Mouse (Mus musculus): ENCODE measurements at regions not wholly inside any gene's neighbourhood (a gene's known extent, or its start where the extent isn't known, plus 50 kb on each side); places are given as distances from the start of the nearest gene placed in this dataset.
A peak's percentile ranks its signal among the peaks of the same experiment; 100 is the strongest.

DNA sequence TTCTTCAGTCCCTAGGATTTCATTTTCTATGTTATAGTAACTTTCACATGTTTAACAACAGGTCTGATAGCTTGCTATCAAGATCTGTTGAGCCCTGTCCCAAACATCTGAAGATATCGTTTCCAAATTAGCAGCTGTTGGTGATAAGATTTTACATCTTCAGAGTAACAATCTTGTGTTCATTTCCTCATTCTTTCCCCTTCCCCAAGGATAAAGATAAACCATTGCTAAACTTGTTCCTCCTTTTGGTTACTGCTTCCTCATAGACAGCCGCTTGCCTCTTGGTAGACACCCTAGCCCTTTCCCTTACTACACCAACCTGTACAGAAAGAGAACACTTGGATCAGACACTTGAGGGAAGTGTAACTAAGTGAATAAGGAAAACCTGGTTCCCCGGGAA lies 58.6 kb downstream of the Kcnrg start:
- Histone ChIP-seq H3K4me2 (ENCODE audit: low read depth, severe bottlenecking) (no peak overlapping the region), H3K4me3 (ENCODE audit: low read depth, low read length) (no peak overlapping the region), H3K4me1 (ENCODE audit: control insufficient read depth, insufficient read depth, low read length) (no peaks in the 10 kb centered on the region), H3K9me3 (ENCODE audit: control insufficient read depth, low read length) (no peaks in the 10 kb centered on the region), H3K9ac (ENCODE audit: low read length) (no peak overlapping the region), H3K36me3 (ENCODE audit: control insufficient read depth, insufficient read depth, low read length) (no peaks in the 10 kb centered on the region), H3K27ac (replicated peaks; ENCODE audit: low read depth, low read length) (no peak overlapping the region), H3K27me3 (ENCODE audit: control insufficient read depth, insufficient read depth, low read length) (no peaks in the 10 kb centered on the region)
- DNase-seq (ENCODE audit: low spot score) (no peak), ATAC-seq (ENCODE audit: insufficient number of reproducible peaks, low FRiP score, low TSS enrichment, low read depth) (no peak)
- 90% methylated on average over 3 of the region's 3 CpGs for WGBS

- H3K9me3 ChIP-seq (ENCODE audit: control insufficient read depth, low read length): no peaks in the 10 kb centered on the region
- peaks cover 2% of the 10 kb centered on the region; the same call in 1 of the 2 replicates for H3K36me3 ChIP-seq (ENCODE audit: control insufficient read depth, insufficient read depth, low read length)
- WGBS: 80% methylated on average over 2 of the region's 2 CpGs
- H3K4me2 ChIP-seq (ENCODE audit: low read depth, severe bottlenecking): no peak overlapping the region
- H3K9ac ChIP-seq (ENCODE audit: low read length): no peak overlapping the region
- H3K27me3 ChIP-seq (ENCODE audit: control insufficient read depth, insufficient read depth, low read length): no peaks in the 10 kb centered on the region
- ATAC-seq (ENCODE audit: insufficient number of reproducible peaks, low FRiP score, low TSS enrichment, low read depth) (no peak), DNase-seq (ENCODE audit: low spot score) (no peak)
- no peaks in the 10 kb centered on the region for H3K4me1 ChIP-seq (ENCODE audit: control insufficient read depth, insufficient read depth, low read length)
- no peak overlapping the region for H3K4me3 ChIP-seq (ENCODE audit: low read depth, low read length)
- H3K27ac ChIP-seq (replicated peaks; ENCODE audit: low read depth, low read length): no peak overlapping the region
Observed at GRCm38 (mm10) chr14:61673184-61673583, 65.9 kb downstream of the Kcnrg start.

- Histone ChIP-seq H3K36me3 (ENCODE audit: control insufficient read depth, insufficient read depth, low read length) (peaks cover 2% of the 10 kb centered on the region; the same call in 1 of the 2 replicates), H3K4me3 (ENCODE audit: low read depth, low read length) (no peak overlapping the region), H3K9ac (ENCODE audit: low read length) (no peak overlapping the region), H3K9me3 (ENCODE audit: control insufficient read depth, low read length) (no peaks in the 10 kb centered on the region), H3K4me1 (ENCODE audit: control insufficient read depth, insufficient read depth, low read length) (no peaks in the 10 kb centered on the region; the same call in 1 of the 2 replicates), H3K4me2 (ENCODE audit: low read depth, severe bottlenecking) (no peak overlapping the region), H3K27me3 (ENCODE audit: control insufficient read depth, insufficient read depth, low read length) (0 out of 2 replicates have a peak, but pooled peaks cover under 1% of the 10 kb centered on the region), H3K27ac (replicated peaks; ENCODE audit: low read depth, low read length) (no peak overlapping the region)
- DNase-seq (ENCODE audit: low spot score) (no peak), ATAC-seq (ENCODE audit: insufficient number of reproducible peaks, low FRiP score, low TSS enrichment, low read depth) (no peak)
- WGBS: 86% methylated on average over 1 of the region's 1 CpGs
Observed at GRCm38 (mm10) chr14:61678107-61678506, 70.8 kb downstream of the Kcnrg start.

GRCm38 (mm10) chr14:61680818-61681707 lies 73.8 kb downstream of the Kcnrg start:
- Histone ChIP-seq H3K4me1 (ENCODE audit: control insufficient read depth, insufficient read depth, low read length) (peaks cover 19% of the 10 kb centered on the region), H3K9me3 (ENCODE audit: control insufficient read depth, low read length) (no peaks in the 10 kb centered on the region), H3K27ac (replicated peaks; ENCODE audit: low read depth, low read length) (peak overlapping the region; percentile 80), H3K36me3 (ENCODE audit: control insufficient read depth, insufficient read depth, low read length) (no peaks in the 10 kb centered on the region), H3K4me2 (ENCODE audit: low read depth, severe bottlenecking) (peak overlapping the region; percentile 65), H3K27me3 (ENCODE audit: control insufficient read depth, insufficient read depth, low read length) (peaks cover 14% of the 10 kb centered on the region; the same call in 1 of the 2 replicates), H3K9ac (ENCODE audit: low read length) (peak overlapping the region; percentile 83), H3K4me3 (ENCODE audit: low read depth, low read length) (peak overlapping the region; percentile 84)
- DNase-seq (ENCODE audit: low spot score) (peak; percentile 92), ATAC-seq (ENCODE audit: insufficient number of reproducible peaks, low FRiP score, low TSS enrichment, low read depth) (peak; percentile 69)
- under 1% methylated on average over 48 of the region's 50 CpGs for whole genome bisulfite sequencing

DNA sequence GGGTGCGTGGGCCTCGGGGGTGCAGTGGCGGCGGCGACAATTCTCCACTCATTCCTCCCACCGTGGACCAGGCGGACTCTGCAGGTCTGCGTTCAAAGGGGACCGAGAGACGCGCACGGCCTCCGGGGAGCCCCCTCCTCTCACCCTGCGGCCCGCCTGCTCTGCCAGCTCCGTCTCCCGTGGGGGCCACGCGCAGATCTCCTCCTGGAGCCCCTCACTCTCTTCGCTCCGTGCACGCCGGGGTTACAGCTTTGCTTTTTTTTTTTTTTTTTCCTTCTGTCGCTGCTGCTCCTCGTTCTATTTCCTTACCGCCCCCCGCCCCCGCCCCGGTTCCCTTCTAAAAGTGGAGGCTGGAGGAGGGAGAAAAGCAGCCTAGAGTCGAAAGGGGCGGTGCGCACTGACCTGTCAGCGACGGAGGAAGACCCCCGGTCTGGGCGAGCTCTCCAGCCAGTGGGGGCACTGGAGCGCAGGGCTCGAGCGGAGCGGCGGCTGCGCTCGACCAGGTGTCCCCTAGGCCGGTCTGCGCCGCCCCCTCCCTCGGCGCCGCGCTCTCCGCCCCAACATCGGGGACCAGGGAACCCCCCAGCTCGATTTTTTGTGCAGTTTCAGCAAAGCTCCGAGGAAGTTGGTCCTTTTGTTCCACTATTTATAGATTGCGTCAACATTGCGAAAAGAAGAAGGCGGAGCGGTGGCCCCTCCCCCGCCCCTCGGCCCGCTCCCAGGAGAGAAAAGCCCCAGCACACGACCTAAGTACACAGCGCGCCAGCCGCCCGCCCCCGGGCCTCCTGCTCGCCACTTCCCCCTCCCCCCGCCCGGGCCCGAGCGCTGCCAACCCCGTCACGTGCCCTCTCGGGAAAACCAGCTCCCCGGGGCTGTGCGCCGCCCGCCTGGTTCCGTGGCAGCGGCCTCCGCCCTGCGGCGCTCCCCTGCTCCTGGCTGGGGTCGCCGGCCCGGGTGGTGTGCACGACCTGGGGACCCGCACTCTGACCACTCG lies 74.7 kb downstream of the Kcnrg start:
- WGBS: under 1% methylated on average over 84 of the region's 90 CpGs
- peak overlapping the region; percentile 80 for H3K27ac ChIP-seq (replicated peaks; ENCODE audit: low read depth, low read length)
- H3K4me3 ChIP-seq (ENCODE audit: low read depth, low read length): peak overlapping the region; percentile 84
- H3K4me1 ChIP-seq (ENCODE audit: control insufficient read depth, insufficient read depth, low read length): peaks cover 25% of the 10 kb centered on the region
- H3K27me3 ChIP-seq (ENCODE audit: control insufficient read depth, insufficient read depth, low read length): peaks cover 16% of the 10 kb centered on the region; the same call in 1 of the 2 replicates
- H3K4me2 ChIP-seq (ENCODE audit: low read depth, severe bottlenecking): peak overlapping the region; percentile 65
- peak; percentile 74; the same call in 1 of the 2 replicates for ATAC-seq (ENCODE audit: insufficient number of reproducible peaks, low FRiP score, low TSS enrichment, low read depth)
- DNase-seq (ENCODE audit: low spot score): peak; percentile 83
- no peaks in the 10 kb centered on the region for H3K36me3 ChIP-seq (ENCODE audit: control insufficient read depth, insufficient read depth, low read length)
- H3K9ac ChIP-seq (ENCODE audit: low read length): peak overlapping the region; percentile 83
- H3K9me3 ChIP-seq (ENCODE audit: control insufficient read depth, low read length): no peaks in the 10 kb centered on the region

DNA sequence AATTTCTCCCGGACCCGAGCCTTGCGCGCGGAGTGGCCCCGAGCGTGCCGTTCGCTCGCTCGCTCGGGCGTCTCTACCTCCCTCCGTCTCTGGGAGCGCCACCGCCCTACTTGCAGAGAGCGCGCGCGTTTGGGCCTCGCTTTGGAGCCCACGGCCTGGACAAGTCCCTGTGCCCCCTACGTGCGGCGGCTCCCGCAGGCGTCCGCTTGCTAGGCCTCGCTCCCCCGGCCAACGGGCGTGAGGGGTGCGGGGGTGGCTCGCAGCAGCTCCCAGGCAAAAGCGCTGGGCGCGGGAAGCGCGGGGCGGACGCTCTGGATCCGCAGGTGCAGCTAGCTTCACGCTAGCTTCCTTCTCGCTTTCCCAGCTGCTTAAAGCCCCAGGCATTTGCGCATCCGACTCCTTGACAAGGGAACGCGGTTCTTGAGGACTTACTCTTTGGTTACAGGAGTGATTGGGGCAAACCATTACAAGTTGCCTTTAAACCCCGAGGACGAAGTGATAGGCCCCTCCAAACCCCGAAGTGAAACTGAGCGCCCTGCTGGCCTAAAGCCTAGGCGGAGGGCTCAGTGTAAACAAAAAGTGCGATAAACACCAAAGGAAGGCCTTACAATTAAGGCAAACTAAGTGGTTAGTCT lies 75.6 kb downstream of the Kcnrg start:
- peak overlapping the region; percentile 80 for H3K27ac ChIP-seq (replicated peaks; ENCODE audit: low read depth, low read length)
- DNase-seq (ENCODE audit: low spot score) (peak; percentile 80), ATAC-seq (ENCODE audit: insufficient number of reproducible peaks, low FRiP score, low TSS enrichment, low read depth) (peak; percentile 24; the same call in 1 of the 2 replicates)
- H3K4me3 ChIP-seq (ENCODE audit: low read depth, low read length): peak overlapping the region; percentile 84
- H3K4me1 ChIP-seq (ENCODE audit: control insufficient read depth, insufficient read depth, low read length): peaks cover 31% of the 10 kb centered on the region
- H3K9ac ChIP-seq (ENCODE audit: low read length): peak overlapping the region; percentile 83
- no peaks in the 10 kb centered on the region for H3K9me3 ChIP-seq (ENCODE audit: control insufficient read depth, low read length)
- under 1% methylated on average over 54 of the region's 54 CpGs for WGBS
- no peaks in the 10 kb centered on the region for H3K36me3 ChIP-seq (ENCODE audit: control insufficient read depth, insufficient read depth, low read length)
- peak overlapping the region; percentile 65 for H3K4me2 ChIP-seq (ENCODE audit: low read depth, severe bottlenecking)
- peaks cover 18% of the 10 kb centered on the region; the same call in 1 of the 2 replicates for H3K27me3 ChIP-seq (ENCODE audit: control insufficient read depth, insufficient read depth, low read length)

- peak; percentile 37 for DNase-seq (ENCODE audit: low spot score)
- Histone ChIP-seq H3K36me3 (ENCODE audit: control insufficient read depth, insufficient read depth, low read length) (no peaks in the 10 kb centered on the region), H3K4me2 (ENCODE audit: low read depth, severe bottlenecking) (peak overlapping the region; percentile 65), H3K9ac (ENCODE audit: low read length) (no peak overlapping the region), H3K4me1 (ENCODE audit: control insufficient read depth, insufficient read depth, low read length) (peaks cover 31% of the 10 kb centered on the region), H3K27me3 (ENCODE audit: control insufficient read depth, insufficient read depth, low read length) (peaks cover 18% of the 10 kb centered on the region; the same call in 1 of the 2 replicates), H3K9me3 (ENCODE audit: control insufficient read depth, low read length) (no peaks in the 10 kb centered on the region), H3K4me3 (ENCODE audit: low read depth, low read length) (peak overlapping the region; percentile 84; the same call in 1 of the 2 replicates), H3K27ac (replicated peaks; ENCODE audit: low read depth, low read length) (no peak overlapping the region)
- no peak for ATAC-seq (ENCODE audit: insufficient number of reproducible peaks, low FRiP score, low TSS enrichment, low read depth)
- WGBS: 1% methylated on average over 9 of the region's 9 CpGs
Observed at GRCm38 (mm10) chr14:61683356-61683740, 76.1 kb downstream of the Kcnrg start.

Data from limb, embryonic 11.5 days (tissue).